Mouse (Mus musculus): ENCODE data around the gene Dnase1l2. TPM values are rescaled to one million over a fixed set of nuclear protein-coding genes. Genes with fewer than 3 reads are reported as not detected.

Gene Dnase1l2
- polyA plus RNA-seq, 2 experiments: 3.5 to 18.0 TPM

DNA sequence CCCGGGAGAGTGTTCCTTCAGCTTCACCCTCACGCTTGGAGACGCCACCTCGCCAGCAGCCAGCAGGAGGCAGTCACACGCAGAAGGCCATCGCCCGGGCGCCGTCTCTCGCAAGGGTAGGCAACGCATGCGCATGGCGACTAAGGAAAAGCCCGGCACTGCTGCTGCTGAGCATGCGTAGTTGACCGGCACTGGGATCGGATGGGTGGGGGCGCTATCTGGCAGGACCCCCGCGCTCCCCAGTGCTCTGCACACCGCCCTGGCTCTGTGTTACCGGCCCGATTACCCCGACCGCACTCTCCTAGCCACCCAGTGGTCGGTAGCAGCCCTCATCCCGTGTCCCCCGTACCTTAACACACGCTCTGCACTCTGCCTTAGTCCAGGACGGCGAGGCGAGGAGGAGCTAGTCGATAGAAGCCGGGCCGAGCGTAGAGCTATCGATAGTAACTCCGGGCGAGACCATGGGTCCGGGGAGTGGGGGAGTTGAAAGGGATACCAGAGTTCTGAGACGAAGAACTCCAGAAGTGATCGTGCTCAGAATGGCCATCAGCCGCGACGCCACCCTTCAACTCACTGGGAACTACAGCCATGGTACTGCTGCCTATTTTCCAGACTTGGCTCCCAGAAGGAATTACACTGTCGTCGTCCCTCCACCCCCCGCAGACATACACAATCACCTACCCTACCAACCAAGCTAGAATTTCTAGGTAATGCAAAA is 35.9 kb upstream of the Dnase1l2 start, which contains the start of gene Mlst8:
TSS of gene Mlst8 (minus strand) at position 416 of the 718 bp plus-strand sequence.
- ATAC-seq (ENCODE audit: low FRiP score, low read depth) (peak; percentile 95), DNase-seq (ENCODE audit: low spot score) (peak; percentile 96)
- Histone ChIP-seq H3K9ac (ENCODE audit: low read depth, low read length, severe bottlenecking) (peak within 1 kb of the TSS; percentile 73), H3K9me3 (ENCODE audit: control insufficient read depth, low read length) (no peaks in the 10 kb centered on the region), H3K4me1 (ENCODE audit: control insufficient read depth, insufficient read depth, low read length) (peaks cover 7% of the 10 kb centered on the region), H3K4me3 (replicated peaks; ENCODE audit: low read length) (peak within 1 kb of the TSS; percentile 66), H3K27ac (replicated peaks; ENCODE audit: low read depth, low read length) (peak within 1 kb of the TSS; percentile 95), H3K27me3 (ENCODE audit: control insufficient read depth, insufficient read depth, low read length) (no peaks in the 10 kb centered on the region), H3K36me3 (ENCODE audit: control insufficient read depth, insufficient read depth, low read length) (peaks cover 32% of the 10 kb centered on the region), H3K4me2 (replicated peaks; ENCODE audit: low read depth, low read length, severe bottlenecking) (peak within 1 kb of the TSS; percentile 74)
- TF ChIP-seq POLR2A (IDR thresholded peaks at IDR 0.05; ENCODE audit: borderline replicate concordance, extremely low read depth, insufficient read depth, insufficient read length): no peak
- WGBS: under 1% methylated on average over 48 of the region's 48 CpGs

- Histone ChIP-seq H3K4me3 (replicated peaks; ENCODE audit: low read length) (peak overlapping the region; percentile 66), H3K9me3 (ENCODE audit: control insufficient read depth, low read length) (no peaks in the 10 kb centered on the region), H3K9ac (ENCODE audit: low read depth, low read length, severe bottlenecking) (peak overlapping the region; percentile 73), H3K4me1 (ENCODE audit: control insufficient read depth, insufficient read depth, low read length) (peaks cover 7% of the 10 kb centered on the region), H3K27me3 (ENCODE audit: control insufficient read depth, insufficient read depth, low read length) (no peaks in the 10 kb centered on the region), H3K36me3 (ENCODE audit: control insufficient read depth, insufficient read depth, low read length) (peaks cover 36% of the 10 kb centered on the region), H3K27ac (replicated peaks; ENCODE audit: low read depth, low read length) (no peak overlapping the region), H3K4me2 (replicated peaks; ENCODE audit: low read depth, low read length, severe bottlenecking) (peak overlapping the region; percentile 74)
- no peak for TF ChIP-seq POLR2A (IDR thresholded peaks at IDR 0.05; ENCODE audit: borderline replicate concordance, extremely low read depth, insufficient read depth, insufficient read length)
- WGBS: 47% methylated on average over 11 of the region's 11 CpGs
- no peak for DNase-seq (ENCODE audit: low spot score)
- no peak for ATAC-seq (ENCODE audit: low FRiP score, low read depth)
Measured at GRCm38 (mm10) chr17:24477985-24478600, 35.2 kb upstream of the Dnase1l2 start.

DNA sequence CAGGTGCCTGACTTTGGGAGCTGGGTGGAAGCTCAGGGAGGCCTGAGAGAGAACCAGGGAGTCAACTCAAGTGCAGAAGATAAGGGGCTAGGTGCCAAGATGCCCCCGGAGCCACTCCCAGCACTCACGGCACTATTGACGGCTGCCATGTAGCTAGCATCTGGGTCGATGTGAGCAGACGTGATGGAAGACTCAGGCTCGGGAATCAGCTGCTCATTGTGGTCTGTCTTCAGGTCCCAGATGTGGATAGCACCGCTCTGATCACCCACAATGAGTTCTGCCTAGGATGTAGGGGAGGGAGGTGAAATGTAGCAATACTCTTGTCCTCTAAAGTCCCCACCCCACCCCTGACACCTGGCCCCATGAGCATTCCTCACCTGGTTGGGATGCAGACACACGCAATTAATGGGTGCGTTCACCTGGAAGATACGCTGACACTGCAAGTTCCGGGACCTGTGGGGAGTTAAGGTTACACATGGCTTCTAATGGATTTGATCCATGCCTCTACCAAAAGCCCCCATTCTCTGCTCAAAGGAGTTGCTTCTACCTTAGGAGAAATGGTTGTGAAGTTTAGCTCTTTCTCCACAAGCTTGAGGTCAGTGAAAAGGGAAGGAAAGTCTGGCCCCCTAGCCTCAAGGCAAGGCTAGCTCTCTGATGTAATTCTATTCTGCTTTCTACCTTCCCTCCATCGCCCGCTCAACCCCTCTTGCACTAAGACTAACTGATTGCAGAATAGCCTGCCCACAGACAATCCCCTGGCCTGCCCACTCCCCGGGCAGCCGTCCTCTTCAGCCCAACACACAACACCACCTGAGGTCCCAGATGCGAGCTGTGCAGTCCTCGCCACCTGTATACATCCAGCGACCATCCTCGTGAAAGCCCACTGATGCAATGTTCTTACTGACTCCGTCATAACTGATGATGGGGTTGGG is 34.4 kb upstream of the Dnase1l2 start:
- Histone ChIP-seq H3K9me3 (ENCODE audit: control insufficient read depth, low read length) (no peaks in the 10 kb centered on the region), H3K4me1 (ENCODE audit: control insufficient read depth, insufficient read depth, low read length) (peaks cover 13% of the 10 kb centered on the region), H3K4me2 (replicated peaks; ENCODE audit: low read depth, low read length, severe bottlenecking) (peak overlapping the region; percentile 74; the same call in 1 of the 2 replicates), H3K4me3 (replicated peaks; ENCODE audit: low read length) (peak overlapping the region; percentile 66), H3K27me3 (ENCODE audit: control insufficient read depth, insufficient read depth, low read length) (no peaks in the 10 kb centered on the region), H3K27ac (replicated peaks; ENCODE audit: low read depth, low read length) (no peak overlapping the region), H3K36me3 (ENCODE audit: control insufficient read depth, insufficient read depth, low read length) (peaks cover 42% of the 10 kb centered on the region), H3K9ac (ENCODE audit: low read depth, low read length, severe bottlenecking) (no peak overlapping the region)
- WGBS: 93% methylated on average over 20 of the region's 20 CpGs
- TF ChIP-seq POLR2A (IDR thresholded peaks at IDR 0.05; ENCODE audit: borderline replicate concordance, extremely low read depth, insufficient read depth, insufficient read length): no peak
- DNase-seq (ENCODE audit: low spot score): no peak
- ATAC-seq (ENCODE audit: low FRiP score, low read depth): no peak

DNA sequence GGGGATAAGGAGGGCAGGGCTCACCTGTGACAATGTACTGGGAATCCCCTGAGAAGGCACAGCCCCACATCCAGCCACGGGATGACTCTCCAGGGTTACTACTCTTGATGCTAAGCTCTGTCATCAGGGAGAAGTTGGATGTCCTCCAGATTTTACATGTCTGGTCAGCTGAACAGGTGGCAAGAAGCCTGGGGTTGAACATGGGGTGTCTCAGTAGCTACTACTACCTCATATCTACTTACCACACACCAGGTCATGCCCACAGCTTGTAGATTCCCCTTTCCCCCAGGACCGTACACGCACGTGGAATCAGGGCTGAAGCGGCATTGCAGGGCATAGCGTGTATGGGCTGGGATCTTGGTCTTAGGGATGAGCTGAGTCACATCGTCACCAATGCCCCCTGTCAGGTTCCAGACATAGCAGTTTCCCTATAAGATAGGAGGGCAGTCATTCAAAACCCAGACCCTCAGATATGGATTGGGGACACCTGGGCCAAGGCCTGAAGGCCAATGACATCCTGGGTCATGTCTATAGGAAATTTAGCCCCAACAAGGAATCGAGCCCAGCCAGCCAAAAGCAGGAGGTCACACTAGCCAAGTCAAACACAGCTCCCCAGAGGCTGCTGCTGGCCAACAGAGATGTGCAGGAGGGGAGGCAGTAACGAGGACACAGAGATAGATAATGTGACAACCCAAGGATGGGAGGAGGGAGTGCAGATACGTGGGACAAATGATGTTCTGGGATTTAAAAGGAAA is 33.3 kb upstream of the Dnase1l2 start:
- H3K9ac ChIP-seq (ENCODE audit: low read depth, low read length, severe bottlenecking): no peak overlapping the region
- no peak for DNase-seq (ENCODE audit: low spot score)
- H3K4me3 ChIP-seq (replicated peaks; ENCODE audit: low read length): no peak overlapping the region
- H3K36me3 ChIP-seq (ENCODE audit: control insufficient read depth, insufficient read depth, low read length): peaks cover 42% of the 10 kb centered on the region
- no peak for ATAC-seq (ENCODE audit: low FRiP score, low read depth)
- no peaks in the 10 kb centered on the region for H3K9me3 ChIP-seq (ENCODE audit: control insufficient read depth, low read length)
- TF ChIP-seq POLR2A (IDR thresholded peaks at IDR 0.05; ENCODE audit: borderline replicate concordance, extremely low read depth, insufficient read depth, insufficient read length): no peak
- WGBS: 91% methylated on average over 10 of the region's 10 CpGs
- no peak overlapping the region for H3K4me2 ChIP-seq (replicated peaks; ENCODE audit: low read depth, low read length, severe bottlenecking)
- peaks cover 22% of the 10 kb centered on the region for H3K4me1 ChIP-seq (ENCODE audit: control insufficient read depth, insufficient read depth, low read length)
- no peak overlapping the region for H3K27ac ChIP-seq (replicated peaks; ENCODE audit: low read depth, low read length)
- H3K27me3 ChIP-seq (ENCODE audit: control insufficient read depth, insufficient read depth, low read length): no peaks in the 10 kb centered on the region

All from limb, embryonic 14.5 days (tissue).